Comparison of ENCODE assay signal across 11 mouse cellular contexts in genomic region chr7:139271871-139272270, GRCm38 (mm10). TPM values are rescaled to one million over a fixed set of nuclear protein-coding genes. Genes with fewer than 3 reads are reported as not detected.
DNase-seq lines count a peak whose midpoint lies in the region; ATAC-seq and TF ChIP-seq lines count a peak whose summit lies in the region.
"Had no signal": no experiment of that assay in that cellular context is flagged by ENCODE, and none has a peak within 500 bp of the region (broad histone marks: within the 10 kb centered on the region; RNA-seq: fewer than 3 reads in every experiment).

No protein-coding gene starts in this region.

- no peak overlapping the region for H3K9ac ChIP-seq in liver, postnatal 0 days (replicated peaks)
- H3K9ac ChIP-seq in liver, embryonic 11.5 days (ENCODE audit: low read depth, low read length) = no peak overlapping the region
- no peak overlapping the region for H3K9ac ChIP-seq in stomach, embryonic 14.5 days (replicated peaks; ENCODE audit: low read depth, low read length)
- H3K9ac ChIP-seq in midbrain, embryonic 16.5 days (ENCODE audit: low read depth, low read length) = no peak overlapping the region
- H3K9ac ChIP-seq: forebrain, embryonic 12.5 days; liver, embryonic 13.5 days had no signal

- H3K4me3 ChIP-seq in liver, postnatal 0 days (ENCODE audit: low read depth, low read length) = no peak overlapping the region
- H3K4me3 ChIP-seq in liver, embryonic 11.5 days (ENCODE audit: low read depth, low read length) = no peak overlapping the region
- H3K4me3 ChIP-seq in stomach, embryonic 14.5 days (ENCODE audit: low read depth, low read length) = no peak overlapping the region
- H3K4me3 ChIP-seq in midbrain, embryonic 16.5 days (ENCODE audit: low read depth, low read length) = no peak overlapping the region
- H3K4me3 ChIP-seq: forebrain, embryonic 12.5 days; liver, embryonic 13.5 days had no signal

- no peaks in the 10 kb centered on the region for H3K36me3 ChIP-seq in liver, postnatal 0 days (replicated peaks; ENCODE audit: insufficient read depth, low read length)
- H3K36me3 ChIP-seq in liver, embryonic 11.5 days (ENCODE audit: control insufficient read depth, insufficient read depth, low read length) = no peaks in the 10 kb centered on the region
- H3K36me3 ChIP-seq in stomach, embryonic 14.5 days (ENCODE audit: control insufficient read depth, insufficient read depth, low read length) = peaks cover 4% of the 10 kb centered on the region; the same call in 1 of the 2 replicates
- H3K36me3 ChIP-seq in midbrain, embryonic 16.5 days (ENCODE audit: control insufficient read depth, insufficient read depth, low read length) = no peaks in the 10 kb centered on the region
- H3K36me3 ChIP-seq: forebrain, embryonic 12.5 days; liver, embryonic 13.5 days had no signal

- WGBS in liver, postnatal 0 days (ENCODE audit: insufficient replicate concordance) = 74% methylated on average over 5 of the region's 5 CpGs
- 84% methylated on average over 5 of the region's 5 CpGs for WGBS in liver, embryonic 11.5 days
- 52% methylated on average over 5 of the region's 5 CpGs for WGBS in stomach, embryonic 14.5 days
- 82% methylated on average over 5 of the region's 5 CpGs for WGBS in midbrain, embryonic 16.5 days

- no peaks in the 10 kb centered on the region for H3K27me3 ChIP-seq in liver, postnatal 0 days (ENCODE audit: insufficient read depth, low read length)
- no peaks in the 10 kb centered on the region for H3K27me3 ChIP-seq in liver, embryonic 11.5 days (replicated peaks; ENCODE audit: control insufficient read depth, insufficient read depth, low read length)
- no peaks in the 10 kb centered on the region for H3K27me3 ChIP-seq in stomach, embryonic 14.5 days (ENCODE audit: control insufficient read depth, insufficient read depth, low read length)
- H3K27me3 ChIP-seq in midbrain, embryonic 16.5 days (ENCODE audit: control insufficient read depth, insufficient read depth, low read depth, low read length) = no peaks in the 10 kb centered on the region
- H3K27me3 ChIP-seq: forebrain, embryonic 12.5 days; liver, embryonic 13.5 days had no signal

- no peak for ATAC-seq in liver, postnatal 0 days
- ATAC-seq in liver, embryonic 11.5 days (replicated peaks; ENCODE audit: low FRiP score) = no peak
- no peak for ATAC-seq in stomach, embryonic 14.5 days (ENCODE audit: insufficient number of reproducible peaks, insufficient read depth, low FRiP score, low read depth)
- no peak for ATAC-seq in midbrain, embryonic 16.5 days

- no peak for DNase-seq in liver, postnatal 0 days
- DNase-seq in liver, embryonic 11.5 days (ENCODE audit: low spot score) = no peak
- DNase-seq in frontal cortex, postnatal 25 days (ENCODE audit: low spot score in 2 of 2) = peak; percentile 40 to 41
- peak; percentile 49 to 60 for DNase-seq in layer of hippocampus, postnatal 14 days (ENCODE audit: low spot score in 2 of 2)
- DNase-seq in urinary bladder, adult 2 months (ENCODE audit: low spot score) = no peak
- DNase-seq: liver, embryonic 13.5 days; retina, postnatal 1 day; thymus, adult 18-20 months had no signal

- H3K4me1 ChIP-seq in liver, postnatal 0 days (ENCODE audit: insufficient read depth) = peaks cover 17% of the 10 kb centered on the region
- peaks cover 25% of the 10 kb centered on the region for H3K4me1 ChIP-seq in liver, embryonic 11.5 days (replicated peaks; ENCODE audit: control insufficient read depth, insufficient read depth, low read length)
- peaks cover 25% of the 10 kb centered on the region for H3K4me1 ChIP-seq in stomach, embryonic 14.5 days (ENCODE audit: control insufficient read depth, insufficient read depth, low read length)
- H3K4me1 ChIP-seq in midbrain, embryonic 16.5 days (ENCODE audit: control insufficient read depth, insufficient read depth, low read length) = peaks cover 4% of the 10 kb centered on the region; the same call in 1 of the 2 replicates
- H3K4me1 ChIP-seq: forebrain, embryonic 12.5 days had no signal

- 0 out of 2 replicates have a peak overlapping the region, but pooled peaks have one; percentile 4 for H3K27ac ChIP-seq in liver, postnatal 0 days (ENCODE audit: low read depth)
- H3K27ac ChIP-seq in liver, embryonic 11.5 days (ENCODE audit: low read depth, low read length) = no peak overlapping the region
- H3K27ac ChIP-seq in stomach, embryonic 14.5 days (ENCODE audit: low read length) = peak overlapping the region; percentile 21; the same call in 1 of the 2 replicates
- no peak overlapping the region for H3K27ac ChIP-seq in midbrain, embryonic 16.5 days (ENCODE audit: low read length)
- H3K27ac ChIP-seq: forebrain, embryonic 12.5 days had no signal

- no peaks in the 10 kb centered on the region for H3K9me3 ChIP-seq in liver, postnatal 0 days (ENCODE audit: low read length)
- H3K9me3 ChIP-seq in liver, embryonic 11.5 days (ENCODE audit: control insufficient read depth, low read length) = no peaks in the 10 kb centered on the region
- no peaks in the 10 kb centered on the region for H3K9me3 ChIP-seq in stomach, embryonic 14.5 days (ENCODE audit: control insufficient read depth, low read depth, low read length)
- H3K9me3 ChIP-seq in midbrain, embryonic 16.5 days (replicated peaks; ENCODE audit: control insufficient read depth, low read length, poor library complexity, severe bottlenecking) = no peaks in the 10 kb centered on the region
- H3K9me3 ChIP-seq: forebrain, embryonic 12.5 days; liver, embryonic 13.5 days had no signal

- no peak overlapping the region for H3K4me2 ChIP-seq in liver, postnatal 0 days (ENCODE audit: low read depth, low read length)
- H3K4me2 ChIP-seq in liver, embryonic 11.5 days = no peak overlapping the region
- no peak overlapping the region for H3K4me2 ChIP-seq in stomach, embryonic 14.5 days (replicated peaks; ENCODE audit: low read depth, low read length)
- H3K4me2 ChIP-seq in midbrain, embryonic 16.5 days (ENCODE audit: low read length) = no peak overlapping the region
- H3K4me2 ChIP-seq: forebrain, embryonic 12.5 days; liver, embryonic 13.5 days had no signal

- TF ChIP-seq EP300 in liver, postnatal 0 days (IDR thresholded peaks at IDR 0.05; ENCODE audit: low read depth) = no peak

- TF ChIP-seq CTCF in liver, postnatal 0 days (IDR thresholded peaks at IDR 0.05; ENCODE audit: low read depth) = no peak

RNA-seq across cellular contexts. Expression of gene Pwwp2b, which starts 23.6 kb away (rescaled TPM):
- polyA plus RNA-seq in liver, postnatal 0 days (2015; fragmentation: Nextera tagmentation; extraction: Ambion mirVana) = 1.3 and 1.5 TPM in 2 replicates
- 3.3 and 3.5 TPM in 2 replicates for polyA plus RNA-seq in liver, embryonic 11.5 days (2014; fragmentation: Nextera tagmentation; extraction: Ambion mirVana)
- total RNA-seq in layer of hippocampus, postnatal 14 days (2021) = 10 to 100 TPM; 27.6 to 30.4 TPM
- 16.1 and 17.0 TPM in 2 replicates for polyA plus RNA-seq in stomach, embryonic 14.5 days (2014; fragmentation: Nextera tagmentation; extraction: Ambion mirVana)
- 32.3 and 35.8 TPM in 2 replicates for polyA plus RNA-seq in urinary bladder, adult 2 months (2012; rRNA removed)
- 4.4 and 5.1 TPM in 2 replicates for polyA plus RNA-seq in midbrain, embryonic 16.5 days (2015; fragmentation: Nextera tagmentation; extraction: Ambion mirVana)

RNA-seq across cellular contexts. Expression of gene Stk32c, which starts 58.8 kb away (rescaled TPM):
- not detected in 2 replicates for polyA plus RNA-seq in liver, postnatal 0 days (2015; fragmentation: Nextera tagmentation; extraction: Ambion mirVana)
- 0.19 TPM in 1 of 2 replicates, not detected in the other for polyA plus RNA-seq in liver, embryonic 11.5 days (2014; fragmentation: Nextera tagmentation; extraction: Ambion mirVana)
- 10 to 100 TPM; 57.3 to 60.2 TPM for total RNA-seq in layer of hippocampus, postnatal 14 days (2021)
- 0.14 and 0.17 TPM in 2 replicates for polyA plus RNA-seq in stomach, embryonic 14.5 days (2014; fragmentation: Nextera tagmentation; extraction: Ambion mirVana)
- polyA plus RNA-seq in urinary bladder, adult 2 months (2012; rRNA removed) = 15.1 and 15.8 TPM in 2 replicates
- polyA plus RNA-seq in midbrain, embryonic 16.5 days (2015; fragmentation: Nextera tagmentation; extraction: Ambion mirVana) = 3.2 and 3.7 TPM in 2 replicates
- polyA plus RNA-seq: liver, embryonic 13.5 days had no signal

RNA-seq across cellular contexts. Expression of gene Lrrc27, which starts 59.1 kb away (rescaled TPM):
- polyA plus RNA-seq in liver, postnatal 0 days (2015; fragmentation: Nextera tagmentation; extraction: Ambion mirVana) = 0.43 and 0.78 TPM in 2 replicates
- polyA plus RNA-seq in liver, embryonic 11.5 days (2014; fragmentation: Nextera tagmentation; extraction: Ambion mirVana) = 2.2 and 2.6 TPM in 2 replicates
- 1 to 10 TPM; 5.8 to 7.6 TPM for total RNA-seq in layer of hippocampus, postnatal 14 days (2021)
- 4.9 and 6.6 TPM in 2 replicates for polyA plus RNA-seq in stomach, embryonic 14.5 days (2014; fragmentation: Nextera tagmentation; extraction: Ambion mirVana)
- 9.9 and 11.0 TPM in 2 replicates for polyA plus RNA-seq in urinary bladder, adult 2 months (2012; rRNA removed)
- 6.2 and 7.0 TPM in 2 replicates for polyA plus RNA-seq in midbrain, embryonic 16.5 days (2015; fragmentation: Nextera tagmentation; extraction: Ambion mirVana)

Comparison
In these comparisons a context has a peak if more than half of its experiments do, and no peak if none do; other contexts are left out.
1. H3K27ac ChIP-seq: peak in liver, postnatal 0 days (single experiment) and stomach, embryonic 14.5 days (single experiment); none in liver, embryonic 11.5 days (single experiment) and midbrain, embryonic 16.5 days (single experiment).
2. DNase-seq: peak in frontal cortex, postnatal 25 days (2 of 2) and layer of hippocampus, postnatal 14 days (2 of 2); none in liver, postnatal 0 days (single experiment), liver, embryonic 11.5 days (single experiment) and urinary bladder, adult 2 months (single experiment).